Mouse (Mus musculus) common myeloid progenitor, adult 5-6 weeks (primary cell): Measurements from ENCODE around the gene Speer4a. TPM values are rescaled to one million over a fixed set of nuclear protein-coding genes. Genes with fewer than 3 reads are reported as not detected.
A peak's percentile ranks its signal among the peaks of the same experiment; 100 is the strongest.
"Not testable (repeated sequence)": the region's sequence is repeated elsewhere in the genome, so short reads cannot be mapped to it uniquely, and the experiment has no call there.

Experiments
- ATAC-seq: replicated peaks from 2 replicates; pipeline ENCODE4 v1.8.0; 2016; ENCODE audit warnings: low read depth, mild to moderate bottlenecking, moderate TSS enrichment, inconsistent platforms; ENCODE audit not compliant: poor library complexity, severe bottlenecking
- total RNA-seq: library from RNA; stranded (forward); fragments of 200-1000, 187-1606 nt; gene quantifications from 2 replicates; pipeline ENCODE4 v1.2.3, GENCODE M21; 2017

Speer4a gene
- not detected in 2 replicates for total RNA-seq

DNA sequence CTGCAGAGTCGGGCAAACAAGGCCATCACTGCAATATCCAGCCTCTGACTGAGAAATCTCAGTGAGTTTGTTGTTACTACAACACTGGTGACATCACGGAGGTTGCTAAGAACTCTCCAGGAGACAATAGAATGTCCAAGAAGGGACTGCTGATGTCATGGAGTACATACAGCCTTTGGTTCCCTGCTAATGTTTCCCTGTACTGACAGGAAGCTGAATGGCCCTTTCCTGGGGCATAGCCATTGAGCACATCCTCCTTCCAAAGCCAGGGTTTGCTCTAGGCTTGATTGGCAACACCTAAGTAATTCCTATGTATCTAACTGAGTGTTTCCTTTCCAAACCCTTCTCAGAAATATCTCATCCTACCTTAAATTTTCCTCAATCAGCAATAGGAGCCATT lies at the start of gene Speer4a:
Gene Speer4a, minus strand, starts transcription at position 101 of the 400 bp plus-strand sequence.
- not testable (repeated sequence) for ATAC-seq

DNA sequence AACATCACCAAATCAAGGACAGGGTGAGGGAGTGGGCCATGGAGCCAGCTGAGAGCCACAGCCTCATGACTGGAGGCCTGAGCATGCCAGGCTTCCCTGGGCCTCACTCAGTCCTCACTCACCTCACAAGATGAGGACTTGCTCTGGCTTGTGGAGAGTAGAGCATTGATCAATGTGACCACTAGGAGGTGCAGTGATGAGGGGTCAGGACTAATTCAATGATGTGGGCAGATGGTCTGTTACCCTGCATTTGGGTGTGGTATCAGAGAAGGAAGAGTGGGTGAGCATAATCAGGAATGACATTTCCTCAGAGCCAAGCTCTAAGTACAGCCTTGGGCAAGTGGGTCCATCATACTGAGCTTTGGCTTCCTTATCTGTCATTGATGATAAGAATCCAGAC lies 39.7 kb upstream of the Speer4a start:
- not testable (repeated sequence) for ATAC-seq

DNA sequence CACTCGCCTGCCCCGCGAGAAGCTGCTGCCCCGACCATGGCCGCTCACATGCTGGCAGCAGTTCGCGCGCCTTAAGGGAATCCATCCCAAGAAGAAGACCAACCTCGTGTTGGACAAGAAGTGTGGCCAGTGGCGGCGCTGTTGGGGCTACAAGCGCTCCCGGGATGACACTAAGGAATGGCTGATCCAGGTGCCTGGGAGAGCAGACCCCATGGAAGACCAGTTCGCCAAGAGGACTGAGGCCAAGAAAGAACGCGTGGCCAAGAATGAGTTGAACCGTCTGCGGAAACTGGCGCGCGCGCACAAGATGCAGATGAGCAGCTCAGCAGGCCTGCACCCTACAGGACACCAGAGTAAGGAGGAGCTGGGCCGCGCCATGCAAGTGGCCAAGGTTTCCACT lies 31.4 kb upstream of the Speer4a start:
- ATAC-seq = no peak

DNA sequence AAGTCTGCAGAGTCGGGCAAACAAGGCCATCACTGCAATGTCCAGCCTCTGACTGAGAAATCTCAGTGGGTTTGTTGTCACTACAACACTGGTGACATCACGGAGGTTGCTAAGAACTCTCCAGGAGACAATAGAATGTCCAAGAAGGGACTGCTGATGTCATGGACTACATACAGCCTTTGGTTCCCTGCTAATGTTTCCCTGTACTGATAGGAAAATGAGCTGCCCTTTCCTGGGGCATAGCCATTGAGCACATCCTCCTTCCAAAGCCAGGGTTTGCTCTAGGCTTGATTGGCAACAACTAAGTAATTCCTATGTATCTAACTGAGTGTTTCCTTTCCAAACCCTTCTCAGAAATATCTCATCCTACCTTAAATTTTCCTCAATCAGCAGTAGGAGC lies 19.1 kb upstream of the Speer4a start, which contains the start of gene Gm7347:
Gene Gm7347, minus strand, starts transcription at position 101 of the 400 bp plus-strand sequence.
- not testable (repeated sequence) for ATAC-seq

DNA sequence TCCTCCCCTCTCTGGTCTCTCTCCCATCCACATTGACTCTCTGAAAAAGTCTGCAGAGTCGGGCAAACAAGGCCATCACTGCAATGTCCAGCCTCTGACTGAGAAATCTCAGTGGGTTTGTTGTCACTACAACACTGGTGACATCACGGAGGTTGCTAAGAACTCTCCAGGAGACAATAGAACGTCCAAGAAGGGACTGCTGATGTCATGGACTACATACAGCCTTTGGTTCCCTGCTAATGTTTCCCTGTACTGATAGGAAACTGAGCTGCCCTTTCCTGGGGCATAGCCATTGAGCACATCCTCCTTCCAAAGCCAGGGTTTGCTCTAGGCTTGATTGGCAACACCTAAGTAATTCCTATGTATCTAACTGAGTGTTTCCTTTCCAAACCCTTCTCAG lies 16.5 kb downstream of the Speer4a start, which contains the start of gene Gm5862:
Gene Gm5862, minus strand, starts transcription at position 101 of the 400 bp plus-strand sequence.
- ATAC-seq = not testable (repeated sequence)

DNA sequence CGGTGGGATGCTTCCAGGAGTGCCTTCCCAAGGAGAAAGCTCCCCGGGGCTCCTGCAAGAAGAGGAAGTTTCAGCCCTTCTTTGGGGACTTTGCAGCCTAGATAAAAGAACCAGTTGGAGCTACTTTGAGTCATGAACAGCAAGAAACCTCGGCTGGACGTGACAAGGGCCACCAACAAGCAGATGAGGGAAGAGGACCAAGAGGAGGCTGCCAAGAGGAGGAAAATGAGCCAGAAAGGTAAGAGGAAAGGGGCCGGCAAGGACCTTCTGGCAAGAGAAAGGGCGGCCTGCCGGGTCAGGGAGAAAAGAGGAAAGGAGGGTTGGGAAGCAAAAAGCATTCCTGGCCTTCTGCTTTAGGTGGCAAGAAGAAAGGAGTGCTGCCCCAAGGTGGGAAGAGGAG lies 31.7 kb downstream of the Speer4a start:
- ATAC-seq = not testable (repeated sequence)

DNA sequence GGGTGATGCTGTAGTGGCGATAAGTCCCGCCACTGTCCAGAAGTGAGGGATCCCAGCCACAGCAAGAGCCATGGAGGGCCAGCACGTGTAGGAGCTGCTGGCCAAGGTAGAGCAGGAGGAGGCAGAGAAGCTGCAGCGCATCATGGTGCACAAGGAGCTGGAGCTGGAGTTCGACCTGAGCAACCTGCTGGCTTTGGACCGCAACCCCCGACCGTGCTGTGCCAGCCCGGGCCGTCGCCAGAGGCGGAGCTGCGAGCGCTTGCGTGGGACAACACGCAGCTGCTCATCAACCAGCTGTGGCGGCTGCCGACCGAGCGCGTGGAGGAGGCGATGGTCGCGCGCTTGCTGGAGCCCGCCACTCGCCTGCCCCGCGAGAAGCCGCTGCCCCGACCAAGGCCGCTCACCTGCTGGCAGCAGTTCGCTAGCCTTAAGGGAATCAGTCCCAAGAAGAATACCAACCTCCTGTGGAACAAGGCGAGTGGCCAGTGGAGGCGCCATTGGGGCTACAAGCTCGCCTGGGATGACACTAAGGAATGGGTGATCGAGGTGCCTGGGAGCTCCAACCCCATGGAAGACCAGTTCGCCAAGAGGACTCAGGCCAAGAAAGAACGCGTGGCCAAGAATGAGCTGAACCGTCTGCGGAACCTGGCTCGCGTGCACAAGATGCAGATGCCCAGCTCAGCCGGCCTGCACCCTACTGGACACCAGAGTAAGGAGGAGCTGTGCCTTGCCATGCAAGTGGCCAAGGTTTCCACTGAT lies 32.2 kb downstream of the Speer4a start:
- ATAC-seq = peak; percentile 60

DNA sequence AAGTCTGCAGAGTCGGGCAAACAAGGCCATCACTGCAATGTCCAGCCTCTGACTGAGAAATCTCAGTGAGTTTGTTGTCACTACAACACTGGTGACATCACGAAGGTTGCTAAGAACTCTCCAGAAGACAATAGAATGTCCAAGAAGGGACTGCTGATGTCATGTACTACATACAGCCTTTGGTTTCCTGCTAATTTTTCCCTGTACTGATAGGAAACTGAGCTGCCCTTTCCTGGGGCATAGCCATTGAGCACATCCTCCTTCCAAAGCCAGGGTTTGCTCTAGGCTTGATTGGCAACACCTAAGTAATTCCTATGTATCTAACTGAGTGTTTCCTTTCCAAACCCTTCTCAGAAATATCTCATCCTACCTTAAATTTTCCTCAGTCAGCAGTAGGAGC lies 34.7 kb downstream of the Speer4a start, which contains the start of gene Gm1979:
Gene Gm1979, minus strand, starts transcription at position 101 of the 400 bp plus-strand sequence.
- not testable (repeated sequence) for ATAC-seq

DNA sequence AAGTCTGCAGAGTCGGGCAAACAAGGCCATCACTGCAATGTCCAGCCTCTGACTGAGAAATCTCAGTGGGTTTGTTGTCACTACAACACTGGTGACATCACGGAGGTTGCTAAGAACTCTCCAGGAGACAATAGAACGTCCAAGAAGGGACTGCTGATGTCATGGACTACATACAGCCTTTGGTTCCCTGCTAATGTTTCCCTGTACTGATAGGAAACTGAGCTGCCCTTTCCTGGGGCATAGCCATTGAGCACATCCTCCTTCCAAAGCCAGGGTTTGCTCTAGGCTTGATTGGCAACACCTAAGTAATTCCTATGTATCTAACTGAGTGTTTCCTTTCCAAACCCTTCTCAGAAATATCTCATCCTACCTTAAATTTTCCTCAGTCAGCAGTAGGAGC lies 50.8 kb downstream of the Speer4a start, which contains the start of gene Gm21698:
Gene Gm21698, minus strand, starts transcription at position 101 of the 400 bp plus-strand sequence.
- not testable (repeated sequence) for ATAC-seq

Other genes with a start within 250 kb of the Speer4a start
- not detected in 2 replicates for gene Gm21663, start 97.2 kb downstream of the Speer4a start, total RNA-seq
- gene Gm21671, start 85.1 kb downstream of the Speer4a start, total RNA-seq = not detected in 2 replicates
- gene Gm21680, start 66.9 kb downstream of the Speer4a start, total RNA-seq = not detected in 2 replicates
- gene Gm21698, start 50.9 kb downstream of the Speer4a start, total RNA-seq = not detected in 2 replicates
- not detected in 2 replicates for gene Gm1979, start 34.8 kb downstream of the Speer4a start, total RNA-seq
- gene Gm5862, start 16.6 kb downstream of the Speer4a start, total RNA-seq = not detected in 2 replicates
- gene Gm7347, start 19.0 kb upstream of the Speer4a start, total RNA-seq = not detected in 2 replicates
- not detected in 2 replicates for gene Gm10471, start 49.7 kb upstream of the Speer4a start, total RNA-seq
- gene 5031410I06Rik, start 65.8 kb upstream of the Speer4a start, total RNA-seq = not detected in 2 replicates
- gene Gm10220, start 81.9 kb upstream of the Speer4a start, total RNA-seq = not detected in 2 replicates
- gene Gm7361, start 218.1 kb upstream of the Speer4a start, total RNA-seq = not detected in 2 replicates